Mouse (Mus musculus) left cerebral cortex, adult 2 months (tissue): ENCODE measurements at regions not wholly inside any gene's neighbourhood (a gene's known extent, or its start where the extent isn't known, plus 50 kb on each side); places are given as distances from the start of the nearest gene placed in this dataset.

Source experiments
- DNase-seq, 2 experiments: peaks; one replicate each; pipeline ENCODE4 v3.0.0; 2021 to 2022; ENCODE audit warnings: low spot score in 2 of 2, mixed read lengths in 1 of 2; ENCODE audit errors: extremely low spot score in 1 of 2
- H3K27ac ChIP-seq: fragments of 200-600 bp; 2 replicates; pipeline ENCODE4 v1.8.1; 2022
- H3K4me3 ChIP-seq: fragments of 200-600 bp; 2 replicates; pipeline ENCODE4 v1.8.1; 2022
- CTCF ChIP-seq: fragments of 200-600 bp; IDR thresholded peaks from 2 replicates; pipeline ENCODE4 v1.8.1; 2022; ENCODE audit warnings: antibody characterized with exemption, mild to moderate bottlenecking, moderate library complexity
- intact Hi-C: fragments of 180-260 bp; cut with DNase I; formaldehyde crosslinking; loops from one replicate; pipeline ENCODE4 v1.15.1; 2025

DNA sequence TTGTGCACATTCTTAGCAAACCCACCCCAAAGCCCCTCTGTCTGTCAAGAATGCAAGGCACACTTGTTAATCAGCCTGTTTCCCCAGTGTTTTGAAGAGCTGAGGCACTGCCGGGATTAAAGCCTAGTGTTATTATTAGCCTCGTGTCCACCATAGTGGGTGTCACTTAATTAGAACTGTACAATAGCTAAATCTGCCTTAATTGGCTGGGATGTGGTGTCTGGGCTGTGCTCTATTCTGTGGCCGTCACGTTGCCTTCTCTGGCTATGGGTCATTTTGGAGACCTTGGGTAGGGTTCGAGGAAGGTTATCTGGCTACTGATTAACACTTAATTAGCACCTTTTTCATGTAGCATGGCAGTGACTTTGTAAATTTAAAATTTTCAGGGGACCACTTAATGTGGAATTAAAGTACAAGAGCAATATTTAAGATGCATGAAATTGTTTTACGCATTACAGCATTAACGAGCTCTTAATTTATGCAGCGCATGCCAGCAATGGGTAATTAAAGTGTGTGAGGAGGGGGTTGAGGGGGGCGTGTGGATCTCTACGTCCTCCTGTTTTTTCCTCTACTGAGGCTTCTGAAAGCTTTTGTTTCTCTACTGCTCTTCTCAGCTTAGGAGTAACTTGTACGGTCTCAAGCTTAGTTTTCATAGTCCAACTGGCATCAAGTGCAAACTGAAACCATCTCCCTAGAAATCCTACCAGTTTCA, 124.5 kb upstream of the Atp6ap2 start:
- no peak for DNase-seq
- H3K27ac ChIP-seq: no peak overlapping the region
- no peak overlapping the region for H3K4me3 ChIP-seq
- intact Hi-C loops: no loop called here
- no peak for TF ChIP-seq CTCF

DNA sequence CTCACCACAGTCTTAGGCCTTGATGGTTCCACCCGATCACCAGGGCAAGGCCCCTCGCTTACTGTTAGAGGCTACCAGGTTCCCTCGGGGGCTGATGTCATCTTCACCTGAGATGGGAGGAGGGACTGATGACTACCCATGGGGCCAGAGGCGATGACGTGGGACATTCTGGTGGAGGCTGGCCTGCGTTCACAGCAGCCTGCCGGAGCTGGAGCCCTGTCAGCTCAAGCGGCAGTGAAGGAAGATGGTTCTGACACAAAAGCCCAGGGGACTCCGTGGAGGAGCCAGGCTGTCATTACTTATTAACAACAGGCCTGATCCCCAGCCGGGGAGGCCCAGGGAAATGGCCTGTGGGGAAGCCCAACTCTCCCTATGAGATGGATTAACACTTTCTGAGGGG, 121.3 kb upstream of the Atp6ap2 start:
- intact Hi-C loops: no loop called here
- no peak for TF ChIP-seq CTCF
- Histone ChIP-seq H3K4me3 (no peak overlapping the region), H3K27ac (no peak overlapping the region)
- no peak for DNase-seq

DNA sequence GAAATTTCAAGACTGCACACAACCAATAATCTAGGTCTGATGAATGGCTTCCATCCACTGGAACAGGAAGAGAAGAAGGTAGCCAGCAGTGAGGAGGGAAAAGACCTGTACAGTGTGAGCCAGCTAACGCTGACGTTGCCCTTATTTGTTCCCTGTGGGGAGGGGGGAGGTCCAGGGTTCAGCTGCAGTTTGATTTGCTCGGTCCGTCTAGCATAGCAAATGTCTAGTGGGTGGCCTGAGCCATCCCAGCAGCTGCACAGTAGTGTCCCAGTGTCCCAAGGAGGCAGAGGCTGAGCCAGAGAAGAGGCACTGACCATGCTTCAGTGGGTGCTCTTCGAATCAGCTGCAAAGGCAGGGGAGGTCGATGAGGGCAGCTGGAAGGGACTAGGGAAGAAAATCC, 120.7 kb upstream of the Atp6ap2 start:
- DNase-seq: no peak
- intact Hi-C loops: no loop called here
- Histone ChIP-seq H3K4me3 (no peak overlapping the region), H3K27ac (no peak overlapping the region)
- TF ChIP-seq CTCF: no peak

DNA sequence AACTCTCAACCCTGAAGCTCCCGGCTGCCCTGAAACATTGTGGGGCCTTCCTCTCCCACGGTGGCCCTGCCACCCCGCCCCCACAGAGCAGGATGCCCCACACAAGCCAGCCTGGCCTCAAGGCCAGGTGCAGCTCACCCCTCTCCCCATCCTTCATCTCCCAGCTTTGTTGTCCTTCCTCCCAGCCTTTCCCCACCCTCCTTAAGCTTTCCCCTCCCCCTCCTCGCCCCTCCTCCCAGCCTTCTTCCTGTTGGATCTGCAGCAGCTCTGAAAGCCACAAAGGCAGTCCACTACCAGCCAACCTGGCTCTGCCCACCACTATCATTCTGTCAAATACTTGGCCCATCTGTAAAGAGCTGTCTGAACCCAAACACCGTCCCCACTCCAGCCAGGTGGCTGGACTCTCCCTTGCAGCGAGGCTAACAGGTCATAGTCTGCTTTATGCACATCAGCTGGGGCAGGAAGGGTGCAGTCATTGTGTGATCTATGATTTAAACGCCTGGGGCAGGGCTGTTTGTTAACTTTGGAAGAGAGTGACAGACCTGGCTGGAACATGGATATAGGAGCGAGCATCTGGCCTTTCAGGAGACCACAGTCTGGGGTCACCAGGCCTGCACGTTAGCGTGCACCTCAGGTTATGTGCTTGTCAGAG, 119.9 kb upstream of the Atp6ap2 start:
- intact Hi-C loops: no loop called here
- Histone ChIP-seq H3K27ac (no peak overlapping the region), H3K4me3 (no peak overlapping the region)
- no peak for DNase-seq
- no peak for TF ChIP-seq CTCF

DNA sequence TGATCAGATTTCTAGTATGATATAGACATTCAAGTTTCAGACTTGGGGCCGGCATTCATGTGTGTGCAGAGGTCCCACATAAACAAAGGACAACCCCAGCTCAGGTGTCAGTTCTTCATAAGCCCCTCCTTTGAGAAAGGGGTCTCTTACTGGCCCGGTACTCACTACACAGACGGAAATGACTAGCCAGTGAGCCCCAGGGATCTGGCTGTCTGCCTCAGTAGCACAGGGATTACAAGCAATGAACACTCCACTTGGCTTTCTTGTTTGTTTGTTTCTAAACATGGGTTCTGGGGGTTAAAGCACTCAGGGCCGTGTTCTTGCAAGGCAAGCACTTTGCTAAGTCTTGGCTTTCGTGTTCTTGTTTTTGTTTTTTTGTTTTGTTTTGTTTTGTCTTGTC, 115.3 kb upstream of the Atp6ap2 start:
- TF ChIP-seq CTCF: no peak
- Histone ChIP-seq H3K4me3 (no peak overlapping the region), H3K27ac (no peak overlapping the region)
- DNase-seq: no peak
- intact Hi-C loops: no loop called here

DNA sequence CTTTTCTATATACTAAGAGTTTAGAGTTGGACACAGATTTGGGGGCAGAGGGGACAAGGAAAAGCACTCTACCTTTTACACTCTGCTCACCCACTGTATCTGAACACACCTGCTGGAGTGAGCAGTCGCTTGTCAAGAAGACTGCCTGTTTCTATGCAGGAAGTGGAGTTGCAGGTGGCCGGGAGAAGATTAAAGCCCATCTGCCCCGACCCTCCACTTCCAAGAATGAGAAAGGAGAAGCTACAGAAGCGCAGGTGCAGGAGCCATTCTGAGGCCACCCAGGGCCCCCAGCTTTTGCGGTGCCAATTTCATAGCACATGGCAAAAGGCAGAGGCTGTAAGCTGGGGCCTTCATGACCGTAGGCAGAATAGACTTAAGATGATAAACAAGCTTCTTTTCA, 108.4 kb upstream of the Atp6ap2 start:
- TF ChIP-seq CTCF: no peak
- Histone ChIP-seq H3K27ac (no peak overlapping the region), H3K4me3 (no peak overlapping the region)
- intact Hi-C loops: no loop called here
- DNase-seq: no peak

DNA sequence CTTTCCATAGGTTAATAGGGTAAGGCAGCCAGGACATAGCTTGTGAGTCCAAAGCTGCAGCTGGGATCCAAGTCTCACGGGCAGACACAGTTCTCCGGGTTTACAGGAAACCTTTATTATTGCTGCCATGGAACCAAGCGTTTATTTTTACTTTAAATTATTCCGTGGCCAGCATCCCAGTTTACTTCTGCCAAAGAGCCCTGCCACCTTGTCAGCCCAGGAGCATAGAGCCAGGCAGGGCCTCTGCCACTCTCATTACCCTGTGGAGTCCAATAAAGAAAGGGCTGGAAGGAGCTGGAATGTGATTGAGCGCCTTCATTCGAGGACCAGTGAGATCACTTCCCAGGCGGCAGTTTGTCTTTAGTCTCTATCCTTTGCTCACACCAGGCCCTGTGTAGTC, 96.6 kb upstream of the Atp6ap2 start:
- no peak overlapping the region for H3K27ac ChIP-seq
- no peak for DNase-seq
- intact Hi-C loops: no loop called here

DNA sequence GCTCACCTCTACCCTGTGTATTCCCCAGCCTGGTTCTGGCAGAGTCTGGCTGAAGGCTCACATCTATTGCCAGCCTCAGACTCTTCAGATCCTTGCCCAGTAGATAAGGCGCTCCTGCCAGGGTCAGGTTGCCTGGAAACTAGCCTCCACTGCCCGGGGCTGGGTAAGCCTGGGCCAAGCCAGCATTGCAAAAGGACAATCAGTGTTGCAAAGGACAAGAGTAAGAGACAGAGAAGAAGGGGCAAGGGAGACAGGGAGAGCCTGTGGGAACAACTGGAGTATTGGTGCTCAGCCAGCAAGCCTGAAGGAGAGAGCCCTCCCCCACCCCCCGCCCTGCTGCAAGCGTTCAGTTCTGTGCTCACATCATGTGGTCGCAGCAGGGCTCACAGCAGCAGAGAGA, 94.4 kb upstream of the Atp6ap2 start:
- Histone ChIP-seq H3K4me3 (no peak overlapping the region), H3K27ac (no peak overlapping the region)
- DNase-seq: no peak
- intact Hi-C loops: no loop called here
- TF ChIP-seq CTCF: no peak

More for the DNA sequence above, 96.6 kb upstream of the Atp6ap2 start:
- no peak overlapping the region for H3K4me3 ChIP-seq
- TF ChIP-seq CTCF: no peak

DNA sequence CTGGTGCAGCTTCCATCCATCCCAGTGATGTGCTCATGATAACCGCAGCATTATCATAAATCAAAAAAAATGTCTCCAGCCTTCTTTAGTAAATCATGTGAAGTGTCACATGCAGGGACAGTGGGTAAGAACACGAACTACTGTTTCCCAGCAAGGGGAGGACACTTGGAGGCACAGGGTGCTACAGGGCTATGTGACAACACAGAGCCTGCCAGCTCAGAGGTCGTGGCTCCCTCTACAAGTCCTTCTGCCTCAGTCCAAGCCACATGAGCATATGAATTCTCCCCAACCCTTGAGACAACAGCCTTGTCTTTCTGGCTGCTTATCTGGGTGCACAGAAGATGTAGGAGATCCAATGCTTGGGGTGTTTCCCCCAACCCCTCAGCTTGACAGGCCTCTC, 93.7 kb upstream of the Atp6ap2 start:
- DNase-seq: no peak
- Histone ChIP-seq H3K27ac (no peak overlapping the region), H3K4me3 (no peak overlapping the region)
- no peak for TF ChIP-seq CTCF
- intact Hi-C loops: no loop called here

DNA sequence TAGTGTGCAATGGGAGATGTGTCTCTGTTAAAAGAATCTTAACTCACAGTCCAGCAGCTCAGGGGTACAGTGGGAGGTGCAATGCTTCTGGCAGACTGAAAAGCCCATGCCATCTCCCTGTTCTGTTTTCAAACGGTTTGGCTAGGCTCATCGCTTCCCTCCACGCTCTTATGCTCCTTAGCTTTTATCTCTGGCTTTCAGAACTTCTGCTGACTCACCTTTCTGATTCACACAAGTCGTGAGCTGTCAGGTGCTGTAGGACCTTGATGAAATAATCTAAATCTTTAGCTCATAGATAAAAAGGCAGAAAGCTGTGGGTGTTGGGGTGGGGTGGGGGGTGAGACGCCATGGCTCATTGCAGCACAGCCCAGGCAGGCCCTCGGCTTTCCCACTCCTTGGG, 93.1 kb upstream of the Atp6ap2 start:
- intact Hi-C loops: no loop called here
- Histone ChIP-seq H3K27ac (no peak overlapping the region), H3K4me3 (no peak overlapping the region)
- no peak for TF ChIP-seq CTCF
- DNase-seq: no peak

DNA sequence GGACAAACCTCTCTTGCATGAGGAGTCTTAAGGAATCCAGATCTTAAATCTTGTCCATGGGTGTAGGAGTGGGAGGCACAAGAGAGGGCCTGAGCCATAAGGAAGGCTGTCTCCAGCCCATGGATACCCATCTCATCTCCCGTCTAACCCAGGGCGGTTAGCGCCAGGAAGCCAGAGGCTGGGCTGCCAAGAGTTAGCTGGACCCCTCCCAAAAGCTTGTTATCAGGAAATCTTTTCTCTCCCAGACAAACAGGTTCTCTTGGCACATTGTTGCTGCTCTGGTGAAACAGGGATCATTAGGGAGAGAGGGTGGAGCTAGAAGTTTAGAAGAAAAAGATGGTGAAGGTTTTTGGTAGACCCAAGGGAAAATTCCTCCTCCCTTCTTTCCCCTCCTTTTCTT, 87.0 kb upstream of the Atp6ap2 start:
- intact Hi-C loops: no loop called here
- no peak for DNase-seq

DNA sequence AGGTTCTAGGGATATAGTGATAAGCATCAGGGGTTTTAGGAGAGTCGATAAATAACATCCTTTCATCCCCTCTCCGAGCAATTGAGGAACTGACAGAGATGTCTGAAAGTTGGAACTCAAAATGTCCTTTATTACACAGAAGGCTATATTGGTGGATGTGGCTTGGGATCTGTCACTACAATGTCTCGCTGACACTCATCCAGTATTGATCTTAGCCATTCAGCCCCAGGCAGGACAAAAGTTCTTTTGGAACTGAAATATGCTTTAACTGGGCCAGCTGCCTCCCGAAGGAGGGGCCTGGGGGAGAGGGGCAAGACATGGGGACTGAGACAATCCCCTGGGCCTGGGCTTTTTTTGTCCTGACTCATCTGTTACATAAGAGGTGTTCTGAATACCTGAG, 85.2 kb upstream of the Atp6ap2 start:
- intact Hi-C loops: no loop called here
- no peak for TF ChIP-seq CTCF

More for the DNA sequence above, 87.0 kb upstream of the Atp6ap2 start:
- Histone ChIP-seq H3K27ac (no peak overlapping the region), H3K4me3 (no peak overlapping the region)
- no peak for TF ChIP-seq CTCF

DNA sequence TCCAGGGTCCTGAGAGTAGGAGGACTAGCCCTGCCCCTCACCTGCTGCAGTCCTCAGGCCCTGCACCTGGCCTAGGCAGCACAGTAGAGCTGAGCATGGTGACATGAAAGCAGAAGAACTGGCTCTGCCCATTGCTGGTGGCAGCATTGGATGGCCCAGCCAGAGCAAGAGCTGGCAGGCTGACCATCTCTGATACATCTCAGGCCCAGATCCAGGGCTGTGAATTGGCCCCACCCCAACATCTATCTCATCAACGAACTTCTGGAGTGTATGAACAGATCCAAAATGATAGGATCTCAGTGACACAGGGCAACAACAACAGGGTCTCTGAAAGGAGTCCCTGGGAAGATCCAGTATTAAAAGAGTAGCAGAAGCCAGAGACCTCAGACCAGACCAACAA, 84.0 kb upstream of the Atp6ap2 start:
- no peak for TF ChIP-seq CTCF
- intact Hi-C loops: no loop called here
- no peak overlapping the region for H3K27ac ChIP-seq

More for the DNA sequence above, 85.2 kb upstream of the Atp6ap2 start:
- no peak for DNase-seq
- H3K4me3 ChIP-seq: no peak overlapping the region
- no peak overlapping the region for H3K27ac ChIP-seq

More for the DNA sequence above, 84.0 kb upstream of the Atp6ap2 start:
- no peak for DNase-seq
- no peak overlapping the region for H3K4me3 ChIP-seq
